Mouse (Mus musculus) midbrain, embryonic 15.5 days (tissue): ENCODE measurements at regions not wholly inside any gene's neighbourhood (a gene's known extent, or its start where the extent isn't known, plus 50 kb on each side); places are given as distances from the start of the nearest gene placed in this dataset.
"Not testable (repeated sequence)": the region's sequence is repeated elsewhere in the genome, so short reads cannot be mapped to it uniquely, and the experiment has no call there.

Source experiments
- ATAC-seq: fragments of 200-750 bp; cut with Nextera tagmentation; replicated peaks from 2 replicates; pipeline ENCODE4 v1.8.0; 2017; ENCODE audit warnings: moderate TSS enrichment
- H3K27ac ChIP-seq: fragments of 300-500 bp; sonication (generic); 2 replicates; pipeline ENCODE4 v1.5.1; 2015; ENCODE audit warnings: mild to moderate bottlenecking, inconsistent platforms
- H3K27me3 ChIP-seq: fragments of 300-500 bp; sonication (generic); replicated peaks from 2 replicates; pipeline ENCODE4 v1.6.1; 2015; ENCODE audit warnings: inconsistent platforms
- H3K36me3 ChIP-seq: fragments of 300-500 bp; sonication (generic); replicated peaks from 2 replicates; pipeline ENCODE4 v1.6.1; 2015; ENCODE audit warnings: inconsistent platforms
- H3K4me1 ChIP-seq: fragments of 300-500 bp; sonication (generic); 2 replicates; pipeline ENCODE4 v1.6.1; 2015; ENCODE audit warnings: inconsistent platforms
- H3K4me2 ChIP-seq: fragments of 300-500 bp; sonication (generic); 2 replicates; pipeline ENCODE4 v1.6.1; 2015; ENCODE audit warnings: inconsistent platforms, mild to moderate bottlenecking, moderate library complexity
- H3K4me3 ChIP-seq: fragments of 300-500 bp; sonication (generic); 2 replicates; pipeline ENCODE4 v1.5.1; 2015; ENCODE audit warnings: mild to moderate bottlenecking, inconsistent platforms
- H3K9ac ChIP-seq: fragments of 300-500 bp; sonication (generic); 2 replicates; pipeline ENCODE4 v1.6.1; 2015; ENCODE audit warnings: mild to moderate bottlenecking, inconsistent platforms
- H3K9me3 ChIP-seq: fragments of 300-500 bp; sonication (generic); 2 replicates; pipeline ENCODE4 v1.6.1; 2016; ENCODE audit warnings: inconsistent platforms
- WGBS: fragments of 180-500 bp; shearing (Covaris S2); methylation state at CpG from one replicate; pipeline ENCODE4 v1.1.7; 2015; ENCODE audit warnings: mixed read lengths; 5-methylcytosine and 5-hydroxymethylcytosine counted together

DNA sequence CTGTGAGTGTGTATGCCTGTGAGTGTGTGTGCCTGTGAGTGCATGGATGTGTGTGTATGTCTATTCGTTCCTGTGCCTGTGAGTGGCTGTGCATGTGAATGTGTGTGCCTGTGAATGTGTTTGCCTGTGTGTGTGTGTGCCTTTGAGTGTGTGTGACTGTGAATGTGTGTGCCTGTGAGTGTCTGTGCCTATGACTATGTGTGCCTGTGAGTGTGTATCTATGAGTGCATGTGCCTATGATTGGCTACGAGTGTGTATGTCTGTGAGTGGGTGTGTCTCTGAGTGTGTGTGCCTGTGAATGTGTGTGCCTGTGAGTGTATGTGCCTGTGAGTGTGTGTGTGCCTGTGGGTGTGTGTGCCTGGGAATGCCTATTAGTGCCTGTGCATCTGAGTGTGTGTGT, 731.6 kb downstream of the Lrriq3 start:
- Histone ChIP-seq H3K4me1 (no peaks in the 10 kb centered on the region), H3K27me3 (no peaks in the 10 kb centered on the region), H3K27ac (no peak overlapping the region), H3K4me3 (no peak overlapping the region), H3K9ac (no peak overlapping the region), H3K9me3 (no peaks in the 10 kb centered on the region), H3K36me3 (no peaks in the 10 kb centered on the region), H3K4me2 (no peak overlapping the region)
- 96% methylated on average over 2 of the region's 2 CpGs for WGBS
- no peak for ATAC-seq

DNA sequence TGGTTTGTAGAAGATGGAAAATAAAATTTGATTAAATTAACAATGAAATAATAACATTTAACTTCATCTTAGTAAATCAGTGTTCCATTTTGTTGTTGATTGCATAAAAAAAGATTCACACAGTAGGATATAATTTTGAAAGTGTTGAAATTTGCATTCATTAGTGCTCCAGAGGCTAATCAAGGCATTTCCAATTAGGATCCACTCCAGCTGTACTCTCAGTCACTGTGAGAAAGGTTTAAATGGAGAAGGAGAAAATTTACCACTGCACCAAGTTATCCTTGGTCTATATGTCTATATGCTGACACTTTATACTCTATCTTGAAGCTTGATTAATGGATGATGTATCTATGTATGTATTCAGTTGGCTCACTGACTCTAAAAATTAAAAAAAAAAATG, 695.3 kb upstream of the Negr1 start:
- Histone ChIP-seq H3K36me3 (no peaks in the 10 kb centered on the region), H3K27ac (no peak overlapping the region), H3K4me1 (no peaks in the 10 kb centered on the region), H3K9ac (no peak overlapping the region), H3K4me3 (no peak overlapping the region), H3K4me2 (no peak overlapping the region), H3K27me3 (no peaks in the 10 kb centered on the region), H3K9me3 (no peaks in the 10 kb centered on the region)
- ATAC-seq, result no peak

DNA sequence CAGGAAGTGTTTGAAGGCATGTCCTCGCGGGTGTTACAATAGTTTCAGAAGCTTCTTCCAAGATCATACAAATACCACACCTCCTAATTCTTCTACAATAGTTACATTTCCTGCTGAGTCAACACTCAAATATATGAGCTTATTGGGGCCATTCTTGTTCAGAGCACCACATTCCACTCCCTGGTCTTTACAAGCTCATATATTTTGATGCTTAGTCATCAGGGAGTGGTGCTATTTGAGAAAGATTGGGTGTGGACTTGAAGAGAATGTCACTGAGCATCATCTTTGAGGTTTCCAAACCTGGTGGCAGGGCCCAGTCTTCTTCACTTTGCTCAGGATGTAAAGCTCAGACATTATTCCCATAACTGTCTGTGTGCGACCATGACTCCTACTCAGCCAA, 685.9 kb upstream of the Negr1 start:
- Histone ChIP-seq H3K4me3 (no peak overlapping the region), H3K4me2 (no peak overlapping the region), H3K4me1 (no peaks in the 10 kb centered on the region), H3K27me3 (no peaks in the 10 kb centered on the region), H3K27ac (no peak overlapping the region), H3K9ac (no peak overlapping the region), H3K9me3 (no peaks in the 10 kb centered on the region), H3K36me3 (no peaks in the 10 kb centered on the region)
- 97% methylated on average over 3 of the region's 3 CpGs for WGBS
- no peak for ATAC-seq

DNA sequence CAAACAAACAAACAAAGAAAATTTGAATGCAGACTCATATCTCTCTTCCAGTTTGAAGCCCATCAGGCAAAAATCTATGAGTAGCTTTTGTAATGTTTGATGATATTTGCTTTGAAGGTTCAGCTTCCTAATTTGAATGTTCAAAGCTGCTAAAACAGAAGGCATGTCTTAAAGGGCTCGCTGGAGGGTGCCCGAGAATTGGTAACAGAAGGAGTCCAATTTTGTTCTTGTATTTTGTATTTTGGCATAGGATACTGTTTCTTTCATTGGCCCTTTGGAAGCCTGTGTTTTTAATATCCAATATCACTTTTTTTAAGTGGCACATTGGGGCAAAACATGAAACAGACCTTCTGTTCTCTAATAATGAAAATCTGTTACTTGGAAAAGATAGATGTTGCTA, 683.2 kb upstream of the Negr1 start:
- no peak for ATAC-seq
- H3K4me2 ChIP-seq, result no peak overlapping the region
- 93% methylated on average over 2 of the region's 2 CpGs for WGBS

DNA sequence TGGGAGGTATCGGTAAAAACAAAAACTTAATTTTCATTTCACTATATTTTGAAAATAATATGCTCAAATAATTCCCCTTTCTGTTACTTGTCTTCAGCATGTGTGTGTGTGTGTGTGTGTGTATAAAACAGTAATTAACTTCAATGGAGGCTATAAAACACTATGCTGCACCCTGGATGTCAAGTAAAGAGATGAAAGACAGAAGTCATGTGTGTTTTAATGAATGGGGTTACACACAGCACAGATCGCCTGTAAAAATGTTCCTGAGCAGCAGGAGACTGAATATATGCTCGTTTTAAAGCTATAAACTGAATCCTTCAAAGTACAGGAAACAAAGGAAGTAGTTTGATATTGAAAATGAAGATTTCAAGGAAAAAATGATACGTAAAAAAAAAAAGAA, 680.9 kb upstream of the Negr1 start:
- Histone ChIP-seq H3K4me2 (no peak overlapping the region), H3K4me1 (no peaks in the 10 kb centered on the region), H3K4me3 (no peak overlapping the region), H3K9ac (no peak overlapping the region), H3K27me3 (no peaks in the 10 kb centered on the region), H3K36me3 (no peaks in the 10 kb centered on the region), H3K27ac (no peak overlapping the region), H3K9me3 (no peaks in the 10 kb centered on the region)
- ATAC-seq, result no peak
- 77% methylated on average over 4 of the region's 4 CpGs for WGBS

More for the DNA sequence above, 683.2 kb upstream of the Negr1 start:
- no peak overlapping the region for H3K4me3 ChIP-seq
- no peaks in the 10 kb centered on the region for H3K36me3 ChIP-seq
- no peaks in the 10 kb centered on the region for H3K27me3 ChIP-seq
- no peaks in the 10 kb centered on the region for H3K4me1 ChIP-seq
- H3K9ac ChIP-seq, result no peak overlapping the region
- H3K27ac ChIP-seq, result no peak overlapping the region
- H3K9me3 ChIP-seq, result no peaks in the 10 kb centered on the region

DNA sequence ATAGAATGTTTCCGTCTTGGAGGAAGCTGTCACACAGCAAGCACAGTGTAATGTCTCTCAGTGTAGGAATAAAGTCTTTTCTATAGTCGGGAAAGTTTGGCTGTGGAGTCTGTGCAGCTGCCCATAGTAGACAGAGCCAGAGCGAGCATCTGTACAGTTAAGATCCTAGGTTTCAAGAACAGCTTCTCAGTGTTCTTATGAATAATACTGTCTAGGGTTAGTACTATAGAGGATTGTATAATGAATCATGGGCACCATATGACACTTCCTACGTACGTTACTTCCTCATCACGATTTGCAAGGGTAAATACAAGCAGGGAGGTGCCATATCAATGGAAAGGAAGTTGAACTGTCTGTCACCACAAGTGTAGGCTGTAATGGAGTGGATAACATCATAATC, 645.6 kb upstream of the Negr1 start:
- 89% methylated on average over 6 of the region's 6 CpGs for WGBS
- no peak overlapping the region for H3K4me3 ChIP-seq
- H3K9me3 ChIP-seq, result no peaks in the 10 kb centered on the region
- H3K36me3 ChIP-seq, result no peaks in the 10 kb centered on the region
- no peaks in the 10 kb centered on the region for H3K27me3 ChIP-seq
- no peak overlapping the region for H3K9ac ChIP-seq
- H3K4me1 ChIP-seq, result no peaks in the 10 kb centered on the region
- no peak overlapping the region for H3K27ac ChIP-seq
- H3K4me2 ChIP-seq, result no peak overlapping the region
- ATAC-seq, result no peak

DNA sequence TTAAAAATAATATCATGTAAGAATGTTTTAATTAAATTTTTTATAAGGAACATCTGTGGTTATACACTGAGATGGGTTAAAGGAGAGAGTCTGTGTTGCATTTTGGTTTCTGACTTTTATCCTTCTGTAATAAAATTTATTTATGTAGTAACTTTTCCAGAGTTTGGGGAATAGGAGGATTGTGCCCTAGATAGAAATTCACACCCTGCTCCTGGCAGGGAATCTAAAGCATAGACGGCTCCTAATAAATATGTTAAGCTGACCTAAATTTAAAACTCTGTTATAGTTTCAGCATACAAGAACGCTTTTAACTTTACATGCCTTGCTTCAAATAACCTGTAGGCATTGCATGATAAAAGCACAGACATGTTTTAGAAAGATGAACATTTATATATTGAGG, 618.7 kb upstream of the Negr1 start:
- no peak overlapping the region for H3K4me3 ChIP-seq
- no peaks in the 10 kb centered on the region for H3K27me3 ChIP-seq
- no peak overlapping the region for H3K4me2 ChIP-seq
- WGBS, result 79% methylated on average over 2 of the region's 2 CpGs
- no peak overlapping the region for H3K27ac ChIP-seq
- H3K4me1 ChIP-seq, result no peaks in the 10 kb centered on the region
- no peak overlapping the region for H3K9ac ChIP-seq
- ATAC-seq, result no peak
- H3K9me3 ChIP-seq, result no peaks in the 10 kb centered on the region
- H3K36me3 ChIP-seq, result no peaks in the 10 kb centered on the region

DNA sequence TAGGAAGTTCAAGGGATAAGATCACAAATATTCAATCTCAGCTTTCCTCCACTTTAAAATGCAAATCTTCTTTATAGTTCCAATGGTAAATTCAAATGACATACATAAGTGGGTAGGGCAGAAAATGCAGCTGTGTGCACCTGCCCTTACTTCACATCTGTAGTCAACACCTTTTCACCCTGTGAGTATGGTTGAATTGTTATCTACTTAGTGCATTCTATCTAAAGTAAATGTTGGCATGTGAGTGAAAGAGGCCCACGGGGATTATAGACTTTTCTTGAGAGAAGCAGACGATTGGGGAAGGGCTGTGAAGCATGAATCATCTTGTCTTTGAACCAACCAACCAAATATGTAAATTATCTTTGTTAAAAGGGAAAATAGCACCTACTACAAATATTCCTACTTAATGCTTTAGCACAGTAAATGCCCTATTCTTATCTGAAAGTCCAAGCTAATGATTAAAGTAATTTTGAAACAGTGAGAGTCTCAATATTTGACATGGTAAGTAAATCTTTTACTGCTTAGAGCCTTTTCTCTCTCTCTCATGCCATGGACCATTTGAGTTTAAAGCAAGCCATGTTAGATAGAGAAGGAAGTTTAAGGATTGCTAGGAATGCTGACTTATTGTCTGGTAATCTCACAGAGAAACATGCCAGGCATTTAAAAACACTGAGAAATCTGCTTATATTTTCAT, 617.4 kb upstream of the Negr1 start:
- Histone ChIP-seq H3K9me3 (no peaks in the 10 kb centered on the region), H3K4me3 (no peak overlapping the region), H3K27ac (no peak overlapping the region), H3K4me2 (no peak overlapping the region), H3K27me3 (no peaks in the 10 kb centered on the region), H3K36me3 (no peaks in the 10 kb centered on the region), H3K4me1 (no peaks in the 10 kb centered on the region), H3K9ac (no peak overlapping the region)
- no peak for ATAC-seq
- WGBS, result 23% methylated on average over 2 of the region's 2 CpGs

DNA sequence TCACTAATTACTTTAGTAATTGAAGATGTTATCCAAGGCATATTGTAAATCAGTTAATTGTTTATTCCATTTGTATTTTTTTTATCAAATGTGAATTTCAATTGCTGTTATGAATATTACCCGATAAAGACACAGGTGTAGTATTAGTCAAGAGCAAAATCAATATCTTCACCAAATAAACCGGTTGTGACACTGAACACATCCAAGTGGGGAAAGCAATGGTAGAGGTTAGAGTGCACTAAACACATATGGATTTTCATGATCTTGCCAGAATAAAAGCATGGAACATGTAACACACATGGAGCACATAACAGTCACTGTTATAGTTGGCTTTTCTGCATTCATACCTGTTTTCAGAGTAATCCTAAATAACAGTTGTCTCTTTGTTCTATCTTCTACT, 616.4 kb upstream of the Negr1 start:
- Histone ChIP-seq H3K4me2 (no peak overlapping the region), H3K4me3 (no peak overlapping the region), H3K36me3 (no peaks in the 10 kb centered on the region), H3K4me1 (no peaks in the 10 kb centered on the region), H3K9me3 (no peaks in the 10 kb centered on the region), H3K27ac (no peak overlapping the region), H3K9ac (no peak overlapping the region), H3K27me3 (no peaks in the 10 kb centered on the region)
- no peak for ATAC-seq
- 92% methylated on average over 2 of the region's 2 CpGs for WGBS

DNA sequence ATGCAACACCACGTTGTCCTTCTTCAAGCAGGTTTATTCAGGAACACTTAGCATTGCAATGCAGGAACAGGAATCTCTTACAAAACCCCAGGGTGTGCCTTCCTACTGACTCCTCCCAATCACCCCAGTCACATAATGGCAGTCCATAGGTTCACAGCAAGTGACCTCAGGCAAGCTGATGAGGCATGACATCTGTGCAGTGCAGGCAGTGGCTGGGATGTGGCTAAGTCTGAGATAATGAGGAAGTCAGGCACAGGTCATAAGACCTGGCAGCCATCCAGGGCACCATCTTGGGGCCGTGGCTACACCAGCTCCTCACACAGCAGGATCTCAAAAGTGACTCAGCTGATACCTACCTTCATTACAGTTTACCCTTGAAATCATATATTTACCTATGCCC, 599.1 kb upstream of the Negr1 start:
- not testable (repeated sequence) for H3K4me3 ChIP-seq, H3K36me3 ChIP-seq, H3K27me3 ChIP-seq, H3K9me3 ChIP-seq, ATAC-seq, H3K27ac ChIP-seq, H3K9ac ChIP-seq, H3K4me2 ChIP-seq, H3K4me1 ChIP-seq
- 37% methylated on average over 2 of the region's 2 CpGs for WGBS

DNA sequence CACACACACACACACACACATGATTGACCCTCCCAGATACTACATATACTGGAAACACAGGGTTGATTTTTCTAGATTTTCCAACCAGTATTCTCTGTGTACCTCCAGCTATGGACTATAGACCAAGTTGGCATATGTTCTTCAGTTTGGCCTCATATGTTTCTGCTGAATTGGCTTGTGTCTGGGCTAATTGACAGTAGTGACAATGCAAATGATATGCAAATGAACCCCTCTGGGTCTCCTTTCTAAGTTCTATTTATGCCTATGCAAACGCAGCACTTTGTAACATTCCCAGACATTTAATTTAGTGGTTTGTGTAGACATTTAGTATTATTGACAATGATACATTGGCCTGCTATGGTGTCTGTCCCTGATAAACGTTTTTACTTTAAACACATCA, 582.0 kb upstream of the Negr1 start:
- Histone ChIP-seq H3K4me2 (no peak overlapping the region), H3K4me1 (no peaks in the 10 kb centered on the region), H3K27me3 (no peaks in the 10 kb centered on the region), H3K9ac (no peak overlapping the region), H3K36me3 (no peaks in the 10 kb centered on the region), H3K4me3 (no peak overlapping the region), H3K9me3 (no peaks in the 10 kb centered on the region), H3K27ac (no peak overlapping the region)
- no peak for ATAC-seq
- 66% methylated on average over 2 of the region's 2 CpGs for WGBS

DNA sequence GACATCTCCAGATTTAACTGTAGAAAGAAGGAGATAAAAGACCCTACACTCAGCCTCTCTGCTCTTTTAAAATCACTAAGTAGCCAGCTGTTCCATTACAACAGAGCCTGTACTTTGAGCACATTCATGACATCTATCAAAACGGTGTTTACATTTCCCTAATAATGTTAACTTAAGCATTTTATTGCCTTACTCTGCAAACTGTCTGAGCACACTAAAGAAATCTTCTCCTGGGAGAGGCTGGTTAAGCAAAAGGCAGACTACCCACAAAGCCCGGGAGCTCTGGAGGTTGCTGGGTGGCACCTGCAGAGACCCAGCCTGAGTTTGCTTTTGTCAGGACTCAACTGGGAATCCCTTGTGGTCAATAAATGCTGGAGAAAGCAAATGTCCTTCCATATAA, 567.5 kb upstream of the Negr1 start:
- H3K9me3 ChIP-seq, result no peaks in the 10 kb centered on the region
- H3K9ac ChIP-seq, result no peak overlapping the region
- WGBS, result 59% methylated on average over 2 of the region's 2 CpGs
- no peak overlapping the region for H3K4me3 ChIP-seq
- no peak for ATAC-seq
- H3K4me2 ChIP-seq, result no peak overlapping the region
- no peaks in the 10 kb centered on the region for H3K4me1 ChIP-seq
- H3K27me3 ChIP-seq, result no peaks in the 10 kb centered on the region
- no peaks in the 10 kb centered on the region for H3K36me3 ChIP-seq
- no peak overlapping the region for H3K27ac ChIP-seq

DNA sequence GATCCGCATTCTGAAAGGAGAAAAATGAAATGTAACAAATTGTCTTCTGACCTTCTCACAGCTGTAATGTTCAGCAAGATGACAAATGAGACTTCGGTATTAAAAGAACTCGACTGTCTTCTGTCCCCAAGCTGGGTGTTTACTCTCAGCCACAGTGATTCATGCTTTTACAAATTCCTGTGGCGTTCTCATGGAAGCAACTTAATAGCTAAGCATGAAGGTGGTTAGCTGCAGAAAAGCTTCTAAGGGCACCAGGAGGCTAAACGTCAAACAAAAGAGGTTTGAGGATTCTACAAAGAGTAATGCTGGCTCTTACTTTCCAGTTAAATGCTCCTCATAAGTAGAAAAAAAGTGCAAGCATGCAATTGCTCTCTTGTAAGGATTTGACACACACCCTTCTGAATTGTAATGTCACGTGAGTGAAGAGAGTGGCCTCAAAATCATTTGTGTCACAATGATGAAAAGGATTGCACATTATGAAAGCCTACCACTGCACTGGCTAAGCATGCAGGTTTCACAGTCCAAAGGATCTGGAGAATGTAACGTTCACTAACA, 543.8 kb upstream of the Negr1 start:
- no peak for ATAC-seq
- Histone ChIP-seq H3K4me1 (no peaks in the 10 kb centered on the region), H3K4me3 (no peak overlapping the region), H3K27me3 (no peaks in the 10 kb centered on the region), H3K36me3 (no peaks in the 10 kb centered on the region), H3K4me2 (no peak overlapping the region), H3K9ac (no peak overlapping the region), H3K27ac (no peak overlapping the region), H3K9me3 (no peaks in the 10 kb centered on the region)
- WGBS, result 34% methylated on average over 7 of the region's 7 CpGs
